Mouse (Mus musculus): ENCODE results near the gene Ccnt2.

DNA sequence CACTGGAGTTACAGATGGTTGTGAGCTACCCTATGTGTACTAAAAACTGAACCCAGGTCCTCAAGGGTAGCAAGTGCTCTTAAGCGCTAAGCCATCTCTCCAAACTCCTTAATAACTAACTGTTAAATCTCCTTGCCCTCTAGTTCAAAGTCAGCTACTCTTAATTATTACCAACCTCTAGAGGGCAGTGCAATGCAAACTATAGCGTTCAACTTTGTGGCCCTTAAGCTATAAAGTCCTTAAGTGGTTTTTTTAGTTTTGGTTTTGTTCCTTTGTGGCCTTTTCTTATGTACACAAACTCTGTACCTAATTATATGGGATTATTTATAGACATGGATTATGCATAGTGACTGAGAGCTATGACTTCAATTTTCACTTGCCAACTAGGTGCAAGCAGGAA is 53.4 kb downstream of the Ccnt2 start:
- no peak for TF ChIP-seq POLR2A (IDR thresholded peaks at IDR 0.05; ENCODE audit: borderline replicate concordance, low read depth, low read length)
- TF ChIP-seq CTCF (IDR thresholded peaks at IDR 0.05; ENCODE audit: low read depth, low read length), result no peak

Data from bone marrow macrophage, adult 2 months (primary cell).